Mouse (Mus musculus): ENCODE measurements around the gene Rnf185. TPM values are rescaled to one million over a fixed set of nuclear protein-coding genes. Genes with fewer than 3 reads are reported as not detected.

The Rnf185 gene
- 10 to 100 TPM; 30.8 to 42.9 TPM for total RNA-seq (2021)
- long read RNA-seq, experiment 1, transcript Rnf185-202 (7 exons, 2,787 nt) = major isoform, 17 of 31 reads
- long read RNA-seq, experiment 1, partial matches to known transcripts = 2 of 31 reads
- long read RNA-seq, experiment 1, other reads (novel, unspliced or antisense) = 12 of 31 reads
- long read RNA-seq, experiment 2, transcript Rnf185-202 (7 exons, 2,787 nt) = major isoform, 10 of 13 reads
- long read RNA-seq, experiment 2, partial matches to known transcripts = 0 of 13 reads
- long read RNA-seq, experiment 2, other reads (novel, unspliced or antisense) = 3 of 13 reads

DNA sequence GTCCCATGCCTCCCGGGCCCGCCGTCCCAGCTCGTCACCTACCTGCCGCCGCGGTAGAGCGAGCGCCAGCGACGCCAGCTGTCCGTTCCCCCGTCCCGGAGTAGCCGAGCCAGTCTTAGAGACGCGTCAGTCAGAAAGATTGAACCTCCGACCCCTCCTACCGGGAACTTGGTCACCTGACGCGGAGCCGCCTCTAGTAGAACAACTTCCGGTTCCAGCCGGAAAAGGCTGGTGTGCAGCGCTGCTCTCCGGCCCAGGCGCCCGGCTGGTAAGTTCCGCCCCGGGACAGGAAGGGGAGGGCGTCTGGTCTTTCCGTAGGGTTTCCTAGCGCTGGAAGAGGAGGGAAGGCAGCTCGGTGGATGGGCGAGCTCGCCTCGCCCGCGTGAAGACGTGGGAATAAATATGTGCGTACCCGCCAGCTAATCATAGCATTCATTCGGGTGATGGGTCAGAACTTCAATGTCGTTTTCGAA lies at the start of gene Rnf185:
Rnf185 (minus strand) TSS at position 197 of the 473 bp plus-strand sequence.
- DNase-seq = peak; percentile 96

GRCm38 (mm10) chr11:3497296-3497695 lies 45.1 kb upstream of the Rnf185 start:
- DNase-seq = no peak

- DNase-seq = no peak
Measured at GRCm38 (mm10) chr11:3496756-3497155, 44.6 kb upstream of the Rnf185 start.

DNA sequence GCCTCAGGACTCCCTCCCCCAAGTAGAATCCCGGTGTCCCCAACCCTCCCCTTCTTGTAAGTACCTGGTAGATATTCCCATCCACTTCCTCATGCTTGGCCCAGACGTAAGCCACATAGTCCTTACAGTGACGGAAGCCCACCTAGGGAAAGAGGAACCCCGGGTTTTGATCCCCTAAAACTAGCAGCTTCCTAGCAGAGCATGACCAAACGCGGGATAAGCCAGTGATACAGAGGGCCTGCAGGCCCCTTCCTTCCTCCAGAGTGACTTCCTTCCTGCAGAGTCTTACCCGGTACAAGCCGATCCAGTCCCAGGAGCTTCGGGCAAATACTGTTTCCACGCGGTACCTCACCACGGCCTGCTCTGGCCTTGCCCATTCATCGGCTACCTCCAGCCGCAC lies 43.3 kb upstream of the Rnf185 start:
- no peak for DNase-seq

- no peak for DNase-seq
Measured at GRCm38 (mm10) chr11:3494857-3495256, 42.7 kb upstream of the Rnf185 start.

DNA sequence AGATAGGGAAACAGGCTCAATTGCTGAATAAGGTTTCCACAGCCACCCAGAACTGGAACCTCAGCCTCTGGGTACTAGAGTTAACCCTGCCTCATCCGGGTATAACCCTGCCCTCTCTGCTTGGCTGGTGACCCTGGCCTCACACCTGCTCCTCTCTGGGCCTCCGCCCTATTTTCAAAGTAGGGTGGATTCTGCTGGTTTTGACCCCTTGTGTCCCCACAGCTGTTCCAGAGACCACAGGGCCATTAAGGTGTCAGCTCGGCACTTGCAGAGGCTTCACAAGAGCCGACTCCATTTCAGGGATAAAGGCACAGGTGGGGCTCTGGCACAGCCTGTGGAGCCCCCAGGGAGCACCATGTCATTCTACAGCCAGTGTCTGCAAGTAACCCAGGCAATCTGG lies 40.6 kb upstream of the Rnf185 start:
- DNase-seq = no peak

DNA sequence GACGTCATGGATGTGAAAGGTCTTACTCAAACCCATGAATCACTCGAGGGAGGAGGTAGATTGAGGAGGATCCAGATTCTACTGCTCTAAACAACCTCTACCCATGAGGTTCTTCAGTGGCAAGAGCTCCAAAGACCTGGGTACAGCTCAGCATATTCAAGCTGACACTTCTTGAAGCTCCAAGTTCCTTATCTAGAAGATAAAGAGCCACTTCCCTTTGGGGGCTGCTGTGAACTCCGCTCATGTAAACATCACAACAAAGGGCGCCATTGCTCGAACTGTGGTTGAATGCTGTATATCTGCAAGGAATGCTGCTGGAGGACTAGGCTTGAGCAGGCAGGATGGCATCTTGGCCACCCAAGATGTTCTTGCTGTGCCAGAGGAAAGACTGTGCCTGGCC lies 36.9 kb upstream of the Rnf185 start:
- DNase-seq = no peak

DNA sequence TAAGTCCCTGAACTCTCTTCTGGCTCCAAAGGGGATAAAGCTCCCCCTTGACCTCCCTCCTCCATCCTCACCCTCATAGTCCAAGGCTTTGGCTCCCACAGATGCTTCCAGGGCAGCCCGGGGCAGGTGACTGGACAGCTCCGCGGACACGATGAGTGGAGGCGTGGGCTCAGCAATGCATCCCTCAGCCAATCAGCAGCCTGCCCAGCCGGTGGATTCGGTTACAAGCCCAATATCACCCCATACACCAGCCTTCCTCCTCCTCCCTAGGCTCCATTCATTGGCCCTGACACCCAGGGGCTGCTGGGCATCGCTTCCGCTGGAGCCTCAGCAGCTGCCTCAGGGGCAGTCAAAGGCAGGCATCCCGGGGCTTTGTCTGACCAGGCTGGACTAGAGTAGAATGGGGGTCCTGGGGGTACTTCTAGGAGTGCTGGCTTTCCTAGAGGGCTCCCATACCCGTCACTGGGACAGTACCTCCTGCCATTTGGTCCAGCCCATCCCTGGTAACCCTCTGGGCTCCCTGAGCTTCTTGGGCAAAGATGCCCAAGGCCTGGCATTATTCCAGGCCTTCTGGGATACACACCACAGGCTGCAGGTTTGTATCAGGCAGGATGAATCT lies 35.9 kb upstream of the Rnf185 start, which contains the start of gene Pla2g3:
Pla2g3 (plus strand) TSS at position 333 of the 619 bp plus-strand sequence.
- DNase-seq = no peak

DNA sequence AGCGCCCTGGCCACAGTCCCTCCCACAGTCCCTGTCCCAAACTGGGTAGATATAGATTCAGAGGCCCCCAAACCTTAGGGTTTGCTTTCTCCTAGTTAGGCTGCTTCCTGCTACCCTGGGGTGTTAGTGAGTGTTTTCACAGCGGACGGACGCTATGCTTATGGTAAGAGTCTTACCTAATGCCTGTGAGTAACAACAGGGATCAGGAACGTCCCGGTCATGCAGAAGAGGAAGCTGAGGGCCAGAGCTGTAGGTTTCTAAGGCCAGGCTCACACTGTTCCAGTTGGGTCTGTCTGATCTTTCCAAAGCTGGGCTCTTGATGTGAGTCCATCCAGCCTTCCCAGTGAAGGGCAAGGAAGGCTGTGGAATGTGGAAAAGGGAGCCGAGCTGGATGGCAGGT lies 34.2 kb upstream of the Rnf185 start:
- DNase-seq = no peak

DNA sequence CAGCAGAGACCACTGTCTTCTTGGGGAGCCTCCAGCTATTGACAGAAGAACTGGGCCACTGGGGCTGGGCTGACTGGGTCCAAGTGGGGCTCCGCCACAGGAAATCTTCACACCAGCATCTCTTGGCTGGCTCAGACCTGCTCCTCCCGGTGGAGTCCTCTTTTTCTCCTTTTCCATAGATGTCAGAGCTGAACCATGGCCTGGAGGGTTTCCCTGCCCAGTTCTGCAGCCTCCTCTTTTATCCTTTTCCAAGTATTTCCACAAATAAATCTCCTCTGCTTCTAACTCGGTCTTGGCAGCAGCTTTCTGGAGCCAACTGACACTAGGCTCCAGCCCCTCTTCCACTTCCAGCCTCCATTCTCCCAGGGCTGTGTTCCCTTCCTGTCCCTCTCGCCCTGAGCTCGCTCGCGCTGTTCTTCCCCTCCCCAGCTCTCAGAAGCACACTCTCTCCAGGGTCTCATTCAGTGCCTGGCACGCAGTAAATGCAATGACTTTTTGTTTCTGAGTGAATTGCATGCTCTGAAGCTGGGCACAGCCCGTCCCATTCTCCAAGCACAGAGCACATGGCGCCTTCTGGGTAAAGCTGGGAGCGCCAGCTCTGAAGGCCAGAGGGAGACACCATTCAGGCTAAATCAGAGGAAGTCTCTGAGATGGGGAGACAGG lies 31.9 kb upstream of the Rnf185 start:
- DNase-seq = peak; percentile 20 to 51

DNA sequence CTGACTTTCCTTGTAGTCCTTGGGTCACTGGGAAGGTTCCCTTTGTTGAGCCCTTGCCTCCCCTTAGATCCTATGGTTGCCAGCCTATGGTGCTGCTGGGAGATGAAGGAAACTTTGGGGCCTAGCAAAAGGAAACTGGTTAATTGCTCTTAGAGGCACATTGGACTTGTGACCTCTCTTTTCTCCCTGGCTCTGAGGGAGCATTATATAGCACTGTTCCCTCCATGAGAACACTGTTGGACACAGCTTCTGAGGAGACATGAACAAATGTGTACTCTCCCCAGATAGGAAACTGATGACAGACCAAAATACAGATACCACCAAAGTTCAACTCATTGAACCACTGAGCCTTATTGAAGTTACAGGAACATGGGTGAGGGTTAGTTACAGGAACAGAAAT lies 23.3 kb upstream of the Rnf185 start:
- no peak for DNase-seq

GRCm38 (mm10) chr11:3474480-3475115 lies 22.4 kb upstream of the Rnf185 start:
- peak; percentile 41 to 55 for DNase-seq

GRCm38 (mm10) chr11:3472484-3472883 lies 20.3 kb upstream of the Rnf185 start:
- peak; percentile 89 to 92 for DNase-seq

DNA sequence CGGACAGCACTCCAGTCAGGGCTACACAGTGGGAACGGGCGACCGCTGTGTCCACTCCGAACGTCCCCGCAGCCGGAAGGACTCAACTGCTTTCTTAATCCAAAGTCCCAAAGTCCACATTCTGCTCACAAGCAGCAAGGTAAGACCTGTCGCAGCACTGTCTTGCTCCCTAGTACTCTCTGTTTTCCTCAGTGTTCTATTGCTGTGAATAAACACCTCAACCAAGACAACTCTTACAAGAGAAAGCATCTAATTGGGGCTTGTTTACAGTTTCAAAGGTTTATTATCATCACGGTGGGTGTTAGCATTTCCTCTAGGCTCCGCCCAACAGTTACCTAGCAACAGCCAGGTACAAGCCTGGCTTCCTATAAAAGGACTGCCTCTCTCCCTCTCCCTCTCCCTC lies 19.3 kb upstream of the Rnf185 start:
- no peak for DNase-seq

DNA sequence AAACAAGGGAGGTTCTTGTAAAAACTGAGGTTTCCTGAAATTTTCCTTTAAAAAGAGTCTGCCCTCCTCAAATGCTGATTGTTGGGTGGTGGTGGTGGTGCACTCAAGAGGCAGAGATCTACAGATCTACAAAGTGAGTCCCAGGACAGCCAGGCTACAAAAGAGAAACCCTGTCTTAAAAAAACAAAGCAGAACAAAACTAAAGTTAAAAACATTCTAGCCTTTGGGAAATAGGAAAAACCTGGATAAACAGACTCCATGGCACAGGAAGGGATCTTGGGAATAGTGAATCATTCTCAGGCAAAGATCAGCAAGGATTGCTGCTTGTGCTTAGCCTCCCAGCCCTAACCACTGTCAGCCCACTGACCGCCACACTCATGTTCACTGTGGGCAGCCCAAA lies 10.7 kb upstream of the Rnf185 start:
- DNase-seq = no peak

- DNase-seq = no peak
Measured at GRCm38 (mm10) chr11:3459105-3459468, 6.9 kb upstream of the Rnf185 start.

GRCm38 (mm10) chr11:3458428-3459104 lies 6.4 kb upstream of the Rnf185 start:
- DNase-seq = no peak

GRCm38 (mm10) chr11:3456354-3456753 lies 4.2 kb upstream of the Rnf185 start:
- peak; percentile 72 to 75 for DNase-seq

DNA sequence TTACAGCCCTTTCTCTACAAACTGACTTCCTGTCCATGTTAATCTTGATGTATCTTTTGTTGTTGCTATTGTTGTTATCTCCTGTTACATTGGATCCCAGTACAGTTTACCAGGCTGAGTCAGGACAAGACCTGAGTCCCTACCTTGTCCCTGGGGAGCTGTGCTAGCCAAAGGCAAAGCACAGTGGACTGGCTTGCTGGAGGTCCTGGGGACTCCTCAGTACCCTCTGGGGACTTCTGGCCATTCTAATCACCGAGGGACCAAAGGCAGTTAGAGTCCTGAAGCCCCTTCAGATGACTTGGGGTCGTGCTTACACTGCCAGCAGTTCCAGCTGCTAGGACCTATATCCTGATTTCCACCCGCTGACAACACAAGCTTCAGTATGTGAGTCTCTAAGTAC lies 2.3 kb upstream of the Rnf185 start:
- no peak for DNase-seq

DNA sequence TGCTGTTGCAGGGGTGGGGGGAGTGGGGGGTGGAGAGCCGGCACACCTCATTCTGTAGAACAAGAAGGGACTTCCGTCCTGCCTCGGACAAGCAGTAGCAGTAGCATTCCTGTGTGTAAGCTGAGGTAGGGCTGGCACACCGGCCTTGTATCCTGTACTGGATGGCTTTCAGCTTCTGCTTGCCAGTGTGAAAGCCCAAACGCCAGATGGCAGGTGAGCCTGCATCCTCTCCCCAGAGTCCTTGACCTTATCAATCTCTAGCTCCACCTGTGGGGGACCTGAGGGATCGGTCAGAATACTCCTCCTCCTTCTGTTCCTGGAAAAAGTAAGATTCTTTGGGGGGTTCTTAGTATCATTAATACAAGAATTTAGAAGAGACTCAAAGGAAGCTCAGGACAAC lies 1.3 kb upstream of the Rnf185 start:
- DNase-seq = no peak

DNA sequence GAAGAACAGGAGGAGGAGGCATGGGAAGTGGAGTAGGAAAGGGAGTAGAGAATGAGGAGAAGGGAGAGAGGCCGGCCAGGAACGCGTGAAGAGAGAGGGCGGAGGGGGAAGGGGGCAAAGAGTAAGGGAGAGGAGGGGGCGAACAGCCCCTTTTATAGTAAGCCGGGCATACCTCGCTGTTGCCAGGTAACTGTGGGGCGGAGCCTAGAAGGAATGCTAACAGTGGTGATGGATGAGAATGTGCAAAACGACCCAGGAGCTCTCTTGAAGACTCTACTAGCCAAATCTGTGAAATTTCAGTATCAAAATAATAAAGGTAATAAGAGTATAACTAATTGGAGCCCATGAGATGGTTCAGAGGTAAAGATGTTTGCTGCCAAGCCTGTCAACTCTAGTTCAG lies 606 bp upstream of the Rnf185 start:
- DNase-seq = peak; percentile 36 to 48

DNA sequence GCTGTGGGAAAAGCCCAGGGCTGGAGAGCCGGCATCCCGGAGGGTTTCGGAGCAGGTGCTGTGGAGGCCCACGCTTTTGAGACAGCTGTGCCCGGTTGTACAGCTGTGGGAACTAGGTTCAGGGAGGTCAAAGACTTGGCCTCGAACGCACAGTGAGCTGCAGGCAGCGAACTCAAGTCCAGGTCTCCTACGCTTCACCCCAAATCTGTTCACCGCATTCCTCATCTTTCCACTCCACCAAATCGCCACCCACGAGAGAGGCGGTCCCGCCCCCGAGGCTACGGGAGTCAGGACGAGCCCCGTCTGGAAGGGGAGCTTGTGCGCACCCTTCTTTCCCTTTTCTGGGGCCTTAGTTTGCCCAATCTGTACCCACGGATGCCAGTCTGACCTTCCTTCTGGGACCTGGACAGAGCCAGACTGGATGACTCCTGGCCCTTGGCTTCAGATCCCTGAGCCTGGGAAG lies 431 bp downstream of the Rnf185 start:
- peak; percentile 63 to 76 for DNase-seq
